Mouse (Mus musculus): ENCODE measurements around the gene Gdpd5. TPM values are rescaled to one million over a fixed set of nuclear protein-coding genes. Genes with fewer than 3 reads are reported as not detected.

Gdpd5 gene
- polyA plus RNA-seq, 1 experiment from 2014 or later, result 15.0 TPM

GRCm38 (mm10) chr7:99421006-99421405, 39.8 kb downstream of the Gdpd5 start:
- no peak for ATAC-seq (ENCODE audit: low read depth)
- H3K4me2 ChIP-seq (ENCODE audit: low read depth, low read length), result no peak overlapping the region
- no peak overlapping the region for H3K4me3 ChIP-seq (ENCODE audit: low read depth, low read length)
- H3K4me1 ChIP-seq (ENCODE audit: control insufficient read depth, insufficient read depth, low read length), result peaks cover 9% of the 10 kb centered on the region; the same call in 1 of the 2 replicates
- H3K9me3 ChIP-seq (ENCODE audit: control insufficient read depth, low read length), result no peaks in the 10 kb centered on the region
- DNase-seq (ENCODE audit: low spot score), result no peak
- no peak overlapping the region for H3K27ac ChIP-seq (replicated peaks; ENCODE audit: low read depth, low read length)
- 77% methylated on average over 6 of the region's 6 CpGs for WGBS
- no peak overlapping the region for H3K9ac ChIP-seq (ENCODE audit: low read depth, low read length)
- no peaks in the 10 kb centered on the region for H3K27me3 ChIP-seq (replicated peaks; ENCODE audit: control insufficient read depth, insufficient read depth, low read length)
- no peaks in the 10 kb centered on the region for H3K36me3 ChIP-seq (ENCODE audit: control insufficient read depth, insufficient read depth, low read length)

DNA sequence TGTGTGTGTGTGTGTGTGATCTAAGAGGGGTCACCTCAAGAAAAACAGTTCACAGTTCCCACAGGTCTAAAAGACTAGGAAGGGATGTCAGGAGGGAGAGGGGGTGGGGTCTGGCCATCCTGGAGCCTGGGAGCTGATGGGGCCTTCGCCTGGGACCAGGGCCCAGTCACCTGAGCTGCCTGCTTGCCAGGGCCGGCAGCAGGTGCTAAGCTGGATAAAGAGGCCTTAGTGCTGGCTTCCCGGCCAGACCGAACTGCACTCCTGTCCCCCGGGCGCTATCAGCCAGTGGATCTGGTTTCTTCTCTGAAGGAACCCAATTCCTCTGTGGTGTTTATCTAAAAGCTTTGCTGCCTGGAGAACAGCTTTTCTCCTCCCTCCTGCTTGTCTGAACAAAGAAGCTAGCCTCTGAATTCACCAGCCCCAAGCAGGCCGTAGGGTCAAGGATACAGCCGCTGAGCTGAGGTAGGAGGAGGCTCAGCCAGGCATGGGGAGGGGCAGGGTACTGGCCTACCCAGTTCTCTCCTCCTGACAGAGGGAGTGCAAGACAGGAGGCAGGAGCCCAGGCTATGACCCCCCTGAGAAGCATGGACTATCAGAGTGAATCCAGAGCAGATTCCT, 43.4 kb downstream of the Gdpd5 start:
- ATAC-seq (ENCODE audit: low read depth) (peak; percentile 82), DNase-seq (ENCODE audit: low spot score) (peak; percentile 77)
- H3K36me3 ChIP-seq (ENCODE audit: control insufficient read depth, insufficient read depth, low read length), result no peaks in the 10 kb centered on the region
- no peak overlapping the region; the same call in 1 of the 2 replicates for H3K9ac ChIP-seq (ENCODE audit: low read depth, low read length)
- H3K27ac ChIP-seq (replicated peaks; ENCODE audit: low read depth, low read length), result peak overlapping the region; percentile 22
- H3K9me3 ChIP-seq (ENCODE audit: control insufficient read depth, low read length), result no peaks in the 10 kb centered on the region
- no peak overlapping the region for H3K4me3 ChIP-seq (ENCODE audit: low read depth, low read length)
- H3K4me2 ChIP-seq (ENCODE audit: low read depth, low read length), result no peak overlapping the region
- WGBS, result 25% methylated on average over 8 of the region's 8 CpGs
- H3K27me3 ChIP-seq (replicated peaks; ENCODE audit: control insufficient read depth, insufficient read depth, low read length), result no peaks in the 10 kb centered on the region
- peaks cover 9% of the 10 kb centered on the region for H3K4me1 ChIP-seq (ENCODE audit: control insufficient read depth, insufficient read depth, low read length)

- DNase-seq (ENCODE audit: low spot score), result no peak
- no peak overlapping the region for H3K27ac ChIP-seq (replicated peaks; ENCODE audit: low read depth, low read length)
- no peaks in the 10 kb centered on the region for H3K9me3 ChIP-seq (ENCODE audit: control insufficient read depth, low read length)
- H3K9ac ChIP-seq (ENCODE audit: low read depth, low read length), result peak overlapping the region; percentile 35; the same call in 1 of the 2 replicates
- H3K4me2 ChIP-seq (ENCODE audit: low read depth, low read length), result no peak overlapping the region
- peaks cover 9% of the 10 kb centered on the region for H3K4me1 ChIP-seq (ENCODE audit: control insufficient read depth, insufficient read depth, low read length)
- H3K27me3 ChIP-seq (replicated peaks; ENCODE audit: control insufficient read depth, insufficient read depth, low read length), result no peaks in the 10 kb centered on the region
- 87% methylated on average over 4 of the region's 4 CpGs for WGBS
- no peaks in the 10 kb centered on the region for H3K36me3 ChIP-seq (ENCODE audit: control insufficient read depth, insufficient read depth, low read length)
- ATAC-seq (ENCODE audit: low read depth), result no peak
- H3K4me3 ChIP-seq (ENCODE audit: low read depth, low read length), result no peak overlapping the region
These were observed 44.5 kb downstream of the Gdpd5 start for GRCm38 (mm10) chr7:99425706-99426105.

DNA sequence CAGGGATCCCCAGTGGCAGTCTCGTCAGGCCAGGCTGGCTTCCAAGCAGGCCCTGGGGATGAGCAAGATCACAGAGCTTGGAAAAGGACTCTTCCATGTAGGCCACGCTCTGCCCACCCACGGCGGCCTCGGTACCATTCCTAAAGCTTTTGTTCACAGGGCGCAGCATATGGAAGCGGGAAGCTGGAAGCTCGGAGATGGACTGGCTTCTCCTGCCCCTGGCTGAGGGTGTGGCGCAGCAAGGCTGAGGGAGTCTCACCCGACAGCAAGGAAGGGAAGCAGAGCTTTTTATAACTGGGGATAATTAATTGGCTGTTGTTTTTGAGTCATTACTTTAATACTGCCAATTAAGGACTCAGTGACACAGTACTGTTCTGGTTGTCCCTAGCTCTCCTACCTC, 45.8 kb downstream of the Gdpd5 start:
- Histone ChIP-seq H3K36me3 (ENCODE audit: control insufficient read depth, insufficient read depth, low read length) (no peaks in the 10 kb centered on the region), H3K4me3 (ENCODE audit: low read depth, low read length) (no peak overlapping the region), H3K27me3 (replicated peaks; ENCODE audit: control insufficient read depth, insufficient read depth, low read length) (no peaks in the 10 kb centered on the region), H3K4me2 (ENCODE audit: low read depth, low read length) (no peak overlapping the region), H3K9ac (ENCODE audit: low read depth, low read length) (no peak overlapping the region), H3K4me1 (ENCODE audit: control insufficient read depth, insufficient read depth, low read length) (peaks cover 10% of the 10 kb centered on the region), H3K27ac (replicated peaks; ENCODE audit: low read depth, low read length) (no peak overlapping the region), H3K9me3 (ENCODE audit: control insufficient read depth, low read length) (no peaks in the 10 kb centered on the region)
- ATAC-seq (ENCODE audit: low read depth), result no peak
- WGBS, result 69% methylated on average over 9 of the region's 10 CpGs
- no peak for DNase-seq (ENCODE audit: low spot score)

- H3K4me3 ChIP-seq (ENCODE audit: low read depth, low read length), result no peak overlapping the region
- no peak overlapping the region for H3K4me2 ChIP-seq (ENCODE audit: low read depth, low read length)
- WGBS, result 83% methylated on average over 3 of the region's 3 CpGs
- peaks cover 18% of the 10 kb centered on the region for H3K4me1 ChIP-seq (ENCODE audit: control insufficient read depth, insufficient read depth, low read length)
- H3K36me3 ChIP-seq (ENCODE audit: control insufficient read depth, insufficient read depth, low read length), result no peaks in the 10 kb centered on the region
- ATAC-seq (ENCODE audit: low read depth) (no peak), DNase-seq (ENCODE audit: low spot score) (no peak)
- H3K27ac ChIP-seq (replicated peaks; ENCODE audit: low read depth, low read length), result no peak overlapping the region
- H3K9ac ChIP-seq (ENCODE audit: low read depth, low read length), result no peak overlapping the region
- H3K27me3 ChIP-seq (replicated peaks; ENCODE audit: control insufficient read depth, insufficient read depth, low read length), result no peaks in the 10 kb centered on the region
- H3K9me3 ChIP-seq (ENCODE audit: control insufficient read depth, low read length), result no peaks in the 10 kb centered on the region
These were observed 46.8 kb downstream of the Gdpd5 start for GRCm38 (mm10) chr7:99427987-99428386.

- H3K4me2 ChIP-seq (ENCODE audit: low read depth, low read length), result no peak overlapping the region
- no peak overlapping the region for H3K4me3 ChIP-seq (ENCODE audit: low read depth, low read length)
- H3K9ac ChIP-seq (ENCODE audit: low read depth, low read length), result no peak overlapping the region
- no peak for ATAC-seq (ENCODE audit: low read depth)
- no peak overlapping the region for H3K27ac ChIP-seq (replicated peaks; ENCODE audit: low read depth, low read length)
- H3K27me3 ChIP-seq (replicated peaks; ENCODE audit: control insufficient read depth, insufficient read depth, low read length), result no peaks in the 10 kb centered on the region
- no peak for DNase-seq (ENCODE audit: low spot score)
- peaks cover 18% of the 10 kb centered on the region for H3K4me1 ChIP-seq (ENCODE audit: control insufficient read depth, insufficient read depth, low read length)
- no peaks in the 10 kb centered on the region for H3K9me3 ChIP-seq (ENCODE audit: control insufficient read depth, low read length)
- 83% methylated on average over 5 of the region's 5 CpGs for WGBS
- no peaks in the 10 kb centered on the region for H3K36me3 ChIP-seq (ENCODE audit: control insufficient read depth, insufficient read depth, low read length)
These were observed 47.6 kb downstream of the Gdpd5 start for GRCm38 (mm10) chr7:99428836-99429235.

- Histone ChIP-seq H3K4me2 (ENCODE audit: low read depth, low read length) (no peak overlapping the region), H3K9ac (ENCODE audit: low read depth, low read length) (no peak overlapping the region), H3K27me3 (replicated peaks; ENCODE audit: control insufficient read depth, insufficient read depth, low read length) (no peaks in the 10 kb centered on the region), H3K9me3 (ENCODE audit: control insufficient read depth, low read length) (no peaks in the 10 kb centered on the region), H3K27ac (replicated peaks; ENCODE audit: low read depth, low read length) (0 out of 2 replicates have a peak overlapping the region, but pooled peaks have one; percentile 2), H3K36me3 (ENCODE audit: control insufficient read depth, insufficient read depth, low read length) (no peaks in the 10 kb centered on the region), H3K4me3 (ENCODE audit: low read depth, low read length) (no peak overlapping the region), H3K4me1 (ENCODE audit: control insufficient read depth, insufficient read depth, low read length) (peaks cover 14% of the 10 kb centered on the region)
- ATAC-seq (ENCODE audit: low read depth) (peak; percentile 56), DNase-seq (ENCODE audit: low spot score) (peak; percentile 68)
- WGBS, result 61% methylated on average over 6 of the region's 6 CpGs
These were observed 48.6 kb downstream of the Gdpd5 start for GRCm38 (mm10) chr7:99429786-99430185.

- ATAC-seq (ENCODE audit: low read depth) (no peak), DNase-seq (ENCODE audit: low spot score) (no peak)
- no peaks in the 10 kb centered on the region for H3K9me3 ChIP-seq (ENCODE audit: control insufficient read depth, low read length)
- no peak overlapping the region for H3K9ac ChIP-seq (ENCODE audit: low read depth, low read length)
- 66% methylated on average over 11 of the region's 11 CpGs for WGBS
- H3K4me2 ChIP-seq (ENCODE audit: low read depth, low read length), result no peak overlapping the region
- H3K27ac ChIP-seq (replicated peaks; ENCODE audit: low read depth, low read length), result 0 out of 2 replicates have a peak overlapping the region, but pooled peaks have one; percentile 2
- peaks cover 9% of the 10 kb centered on the region for H3K4me1 ChIP-seq (ENCODE audit: control insufficient read depth, insufficient read depth, low read length)
- no peaks in the 10 kb centered on the region for H3K27me3 ChIP-seq (replicated peaks; ENCODE audit: control insufficient read depth, insufficient read depth, low read length)
- no peaks in the 10 kb centered on the region for H3K36me3 ChIP-seq (ENCODE audit: control insufficient read depth, insufficient read depth, low read length)
- H3K4me3 ChIP-seq (ENCODE audit: low read depth, low read length), result no peak overlapping the region
These were observed 49.0 kb downstream of the Gdpd5 start for GRCm38 (mm10) chr7:99430246-99430645.

GRCm38 (mm10) chr7:99432248-99432647, 51.0 kb downstream of the Gdpd5 start:
- ATAC-seq (ENCODE audit: low read depth) (peak; percentile 55), DNase-seq (ENCODE audit: low spot score) (peak; percentile 77)
- Histone ChIP-seq H3K9me3 (ENCODE audit: control insufficient read depth, low read length) (no peaks in the 10 kb centered on the region), H3K4me2 (ENCODE audit: low read depth, low read length) (0 out of 2 replicates have a peak overlapping the region, but pooled peaks have one; percentile 15), H3K36me3 (ENCODE audit: control insufficient read depth, insufficient read depth, low read length) (no peaks in the 10 kb centered on the region), H3K9ac (ENCODE audit: low read depth, low read length) (no peak overlapping the region; the same call in 1 of the 2 replicates), H3K4me1 (ENCODE audit: control insufficient read depth, insufficient read depth, low read length) (peaks cover 12% of the 10 kb centered on the region), H3K27ac (replicated peaks; ENCODE audit: low read depth, low read length) (peak overlapping the region; percentile 21; the same call in 1 of the 2 replicates), H3K27me3 (replicated peaks; ENCODE audit: control insufficient read depth, insufficient read depth, low read length) (no peaks in the 10 kb centered on the region), H3K4me3 (ENCODE audit: low read depth, low read length) (no peak overlapping the region)
- whole genome bisulfite sequencing, result 58% methylated on average over 13 of the region's 14 CpGs
